Mouse (Mus musculus) C2C12 (cell line): ENCODE data around the gene Osbpl3.

Source experiments
- CTCF ChIP-seq: IDR thresholded peaks from one replicate; pipeline ENCODE4 v1.5.1; 2011; ENCODE audit not compliant: control insufficient read depth, insufficient read depth, insufficient read length
- MAX ChIP-seq: IDR thresholded peaks from one replicate; pipeline ENCODE4 v1.6.1; 2011; ENCODE audit warnings: mild to moderate bottlenecking, control low read depth

- TF ChIP-seq CTCF (no peak), MAX (no peak)
These were observed 134.3 kb downstream of the Osbpl3 start for GRCm38 (mm10) chr6:50321739-50322138.
